Mouse (Mus musculus) 416B (cell line): ENCODE data around the gene Ncdn.

ENCODE experiments used
- DNase-seq: peaks from one replicate; pipeline ENCODE4 v3.0.0; 2011; ENCODE audit warnings: low read depth

The Ncdn gene

DNA sequence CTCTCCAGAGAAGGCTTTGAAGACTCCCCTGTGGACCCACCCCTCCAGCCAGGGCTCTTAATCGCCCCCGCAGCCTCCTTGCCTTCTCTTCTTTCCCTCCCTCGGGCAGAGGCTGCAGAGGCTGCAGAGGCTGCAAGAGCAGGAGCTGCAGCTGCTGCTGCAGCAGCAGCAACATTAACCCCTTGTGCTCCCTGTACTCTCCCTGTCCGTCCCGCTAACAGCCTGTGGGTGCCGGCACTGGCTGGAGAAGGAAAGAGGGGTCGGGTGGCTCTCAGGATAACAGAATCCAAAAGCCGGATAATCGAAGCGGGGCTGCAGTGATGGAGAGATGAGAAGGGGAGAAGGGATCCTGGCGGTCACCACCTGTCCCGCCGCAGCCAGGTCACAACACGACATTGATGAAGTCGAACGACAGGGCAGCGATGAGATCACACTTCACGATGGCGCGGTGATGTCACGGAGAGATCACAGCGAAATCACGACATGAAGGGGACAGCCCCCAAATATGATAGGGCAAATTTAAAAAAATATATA is 563 bp downstream of the Ncdn start:
- DNase-seq = no peak

DNA sequence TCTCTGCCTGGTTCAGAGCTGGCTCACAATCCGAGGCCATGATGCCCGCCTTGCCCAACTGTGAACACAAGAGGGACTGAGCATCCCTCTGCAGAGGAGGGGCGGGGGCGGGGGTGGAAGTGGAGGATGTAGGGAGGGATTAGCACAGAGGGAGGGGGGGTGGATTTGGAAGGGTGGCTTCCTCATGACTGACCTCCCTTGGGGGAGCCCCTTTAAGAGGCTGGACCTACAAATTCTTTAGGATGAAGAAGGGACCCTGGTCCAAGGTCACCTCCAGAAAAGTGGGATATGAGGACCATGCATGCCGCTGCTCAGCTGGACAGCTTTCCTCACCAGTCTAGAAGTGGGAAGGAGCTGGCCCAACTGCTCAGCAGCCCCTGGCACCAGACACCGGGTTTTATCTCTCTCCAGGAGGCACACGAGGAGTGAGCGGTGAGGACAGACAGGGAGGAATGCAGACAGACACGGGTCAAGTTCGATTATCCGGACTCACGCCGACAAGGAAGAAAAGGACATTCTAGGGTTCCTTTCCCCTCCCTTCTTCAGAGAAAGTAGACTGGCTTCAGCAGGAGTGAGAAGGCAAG is 1.1 kb downstream of the Ncdn start:
- DNase-seq = peak; percentile 45

DNA sequence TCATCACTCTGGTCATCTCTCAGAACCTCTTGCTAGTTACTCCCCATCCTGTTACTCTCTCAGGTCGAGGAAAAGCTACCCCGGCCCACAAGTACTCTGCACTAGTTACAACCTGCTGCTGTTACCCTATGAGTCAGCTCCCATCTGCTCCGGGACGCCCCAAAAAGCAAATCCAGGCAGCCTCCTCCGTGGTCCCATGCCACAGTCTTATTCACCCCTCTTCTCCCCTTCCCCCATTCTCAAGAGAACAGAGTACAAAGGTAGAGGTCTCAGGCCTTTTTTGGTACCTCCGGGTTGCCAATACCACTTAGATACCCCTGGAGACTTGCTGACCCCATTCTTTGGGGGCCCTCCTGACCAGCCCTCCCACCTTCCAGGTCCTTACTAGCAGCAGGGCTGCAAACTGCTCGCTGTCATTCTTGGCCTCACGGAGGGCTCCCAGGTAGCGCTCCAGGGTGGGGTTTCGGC is 1.6 kb downstream of the Ncdn start:
- DNase-seq = no peak

DNA sequence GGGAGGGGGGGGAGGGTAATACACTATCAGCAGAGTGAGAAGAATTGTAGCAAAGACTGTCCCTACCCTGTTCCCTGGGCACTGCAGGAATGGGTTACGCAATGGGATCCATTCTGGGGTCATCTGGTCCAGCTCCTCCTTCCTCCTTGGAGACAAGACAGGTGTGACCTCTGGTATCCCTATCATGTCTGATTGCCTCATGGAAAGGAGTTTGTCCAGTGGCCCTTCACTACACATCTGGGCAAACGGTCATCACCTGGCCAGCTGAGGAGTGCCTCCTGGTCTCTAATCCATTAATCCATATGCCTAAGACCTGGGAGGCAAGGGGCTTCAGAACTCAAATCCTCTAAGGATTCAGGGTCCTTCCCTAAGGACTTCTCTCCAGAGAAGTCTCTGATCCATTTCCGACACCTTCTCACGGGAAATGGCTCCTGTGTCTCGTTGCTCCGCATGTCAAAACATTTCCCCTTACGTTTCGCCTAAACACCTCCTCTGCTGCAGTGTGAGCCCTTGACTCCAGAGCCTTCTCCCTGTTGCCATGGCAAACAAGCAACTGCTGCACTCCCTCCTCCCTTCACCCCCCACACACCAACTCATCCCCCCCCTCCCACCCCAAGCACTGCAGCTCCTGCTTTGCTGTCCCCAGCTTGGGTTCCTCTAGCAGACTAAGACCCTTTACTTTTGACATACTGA is 2.2 kb downstream of the Ncdn start:
- no peak for DNase-seq

DNA sequence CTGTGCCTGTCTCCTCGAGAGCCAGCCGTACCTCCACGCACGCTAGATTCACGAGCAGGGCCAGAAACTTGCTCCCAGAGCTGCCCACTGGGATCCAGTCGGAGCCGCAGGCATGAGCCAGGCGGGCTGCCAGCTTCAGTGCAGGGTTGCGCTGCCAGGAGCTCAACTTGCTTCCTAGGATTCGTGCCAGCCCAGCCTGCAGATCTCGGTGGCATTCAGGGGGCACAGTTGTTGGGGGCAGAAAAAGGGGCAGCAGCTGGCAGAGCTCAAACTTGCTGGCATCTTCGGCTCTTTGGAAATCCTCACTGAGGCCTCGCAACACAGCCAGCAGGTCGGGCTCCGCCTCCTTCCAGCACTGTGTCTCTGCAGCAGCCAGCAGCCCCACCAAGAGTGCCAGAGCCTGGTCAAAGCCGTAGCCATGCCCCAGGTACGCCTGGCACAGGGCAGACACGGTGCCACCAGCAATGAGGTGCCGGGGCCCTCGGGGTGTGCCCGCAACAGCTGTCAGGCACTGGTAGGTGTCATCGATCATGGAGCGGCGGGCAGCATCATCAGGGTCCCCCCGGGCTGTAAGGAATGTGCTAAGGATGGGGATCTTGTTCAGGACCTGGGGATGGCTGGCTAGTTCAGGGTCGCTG is 3.1 kb downstream of the Ncdn start:
- no peak for DNase-seq

DNA sequence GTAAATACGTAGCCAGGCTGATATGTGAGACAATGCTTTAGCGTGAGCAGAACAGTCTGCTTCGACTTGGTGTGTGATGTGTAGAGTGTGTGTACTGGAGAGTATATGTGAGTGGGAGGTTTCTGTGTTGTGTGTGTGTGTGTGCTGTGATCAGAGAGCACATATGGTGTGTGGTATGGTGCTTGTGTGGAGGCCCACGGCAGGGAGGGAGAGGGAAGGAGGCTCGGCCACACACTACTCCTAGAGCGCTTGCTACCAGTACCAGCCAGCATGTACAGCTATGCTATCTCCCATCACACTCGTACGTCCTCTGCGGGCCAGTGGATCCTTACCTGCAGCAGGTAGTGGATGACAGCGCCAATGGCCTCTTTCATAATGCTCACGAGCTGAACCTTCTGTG is 3.7 kb downstream of the Ncdn start:
- no peak for DNase-seq

DNA sequence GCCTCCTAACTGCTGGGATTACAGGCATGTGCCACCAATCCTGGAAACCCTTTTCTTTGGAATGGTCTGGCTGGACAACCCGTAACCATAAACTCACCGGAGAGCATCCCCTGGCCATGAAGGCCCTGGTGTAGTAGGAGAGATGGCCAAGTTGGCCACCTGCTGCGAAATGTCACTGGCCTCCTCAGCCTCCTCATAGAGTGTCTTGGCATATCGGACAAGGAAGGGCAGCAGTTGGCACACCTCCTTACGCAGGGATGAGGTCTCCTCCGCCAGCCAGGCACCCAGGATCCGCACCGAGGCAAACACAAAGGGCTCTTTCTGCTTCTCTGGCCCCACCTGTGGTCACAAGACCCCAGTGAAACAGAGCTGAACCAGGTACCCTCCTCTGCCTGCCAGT is 4.9 kb downstream of the Ncdn start:
- DNase-seq = no peak

DNA sequence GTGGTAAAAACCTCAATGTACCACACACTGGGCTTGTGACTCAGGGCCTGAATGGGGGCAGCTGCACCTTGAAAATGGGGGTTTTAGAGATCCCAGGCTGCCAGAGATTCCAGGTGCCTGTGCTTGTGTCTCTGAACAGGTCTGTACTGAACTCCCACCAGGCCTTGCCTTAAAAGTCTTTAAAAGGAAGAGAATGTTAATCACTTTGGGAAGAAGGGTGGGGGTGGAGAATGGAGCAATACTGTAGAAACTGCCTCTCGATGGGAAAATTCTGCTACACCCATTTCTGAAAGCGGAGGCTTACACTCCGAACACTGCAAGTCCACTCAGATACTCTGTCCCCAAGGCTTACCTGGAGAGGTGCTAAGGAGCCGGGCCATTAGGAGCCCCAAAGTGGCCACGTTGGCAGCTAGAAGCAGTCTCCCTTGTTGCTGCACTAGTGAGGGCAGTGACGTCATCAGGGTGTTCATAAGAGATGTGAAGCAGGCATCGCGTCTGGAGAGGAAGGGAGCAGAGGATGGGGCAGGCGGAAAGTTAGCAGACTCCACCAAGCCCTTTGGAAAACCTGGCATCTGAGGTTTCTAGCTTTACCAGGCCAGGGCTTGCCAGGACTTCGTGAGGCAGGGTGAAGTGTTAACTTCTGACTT is 6.9 kb downstream of the Ncdn start:
- DNase-seq = no peak

DNA sequence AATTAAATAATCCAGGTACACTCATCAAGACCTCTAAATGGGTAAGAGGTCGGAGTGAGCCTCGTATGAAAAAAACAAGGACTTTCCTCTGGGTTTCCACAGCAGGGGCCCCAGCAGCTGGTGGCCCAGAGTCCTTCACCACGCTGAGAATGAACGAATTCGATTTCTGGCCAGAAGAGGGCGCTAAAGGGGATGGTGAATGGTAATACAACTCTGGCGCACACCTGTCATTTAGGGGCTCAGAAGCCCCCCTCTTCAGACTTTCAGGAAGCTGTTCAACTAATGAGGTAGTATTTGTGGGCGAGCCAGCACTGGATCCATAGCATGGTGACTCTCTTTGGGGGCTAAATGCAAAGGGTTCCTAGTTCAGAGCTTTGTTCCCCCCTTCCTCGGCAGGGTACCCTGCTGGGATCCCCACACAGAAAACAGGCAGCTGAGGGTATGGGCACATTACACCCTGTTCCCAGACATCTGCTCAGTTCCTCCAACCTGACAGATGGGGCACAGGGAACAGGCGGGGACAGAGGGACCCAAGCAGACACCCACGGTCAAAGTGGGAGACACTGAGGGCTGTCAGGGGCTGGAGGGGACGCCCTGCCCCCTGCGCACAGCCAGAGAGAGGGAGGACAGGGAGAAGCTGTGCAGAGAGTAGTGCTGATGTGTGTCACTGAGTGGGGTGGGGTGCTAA is 7.6 kb downstream of the Ncdn start:
- DNase-seq = peak; percentile 37

DNA sequence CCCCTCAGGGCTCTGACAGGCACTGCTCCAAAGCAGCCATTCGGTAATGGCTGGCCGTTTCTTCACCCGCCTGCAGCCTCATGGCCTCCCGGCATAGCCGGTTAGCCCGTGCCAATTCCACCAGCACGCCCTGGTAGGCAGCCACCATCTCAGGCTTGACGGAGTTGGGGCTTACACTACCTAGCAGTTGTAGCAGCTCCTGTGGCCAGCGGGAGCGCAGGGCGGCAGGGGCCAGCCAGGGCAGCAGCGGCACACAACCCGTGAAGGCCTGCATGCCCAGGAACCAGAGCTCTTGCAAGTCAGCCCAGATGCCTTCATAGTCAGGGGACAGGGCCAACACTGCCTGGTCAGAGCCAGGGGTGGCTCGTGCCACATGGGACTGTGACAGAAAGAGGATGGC is 8.4 kb downstream of the Ncdn start:
- no peak for DNase-seq

DNA sequence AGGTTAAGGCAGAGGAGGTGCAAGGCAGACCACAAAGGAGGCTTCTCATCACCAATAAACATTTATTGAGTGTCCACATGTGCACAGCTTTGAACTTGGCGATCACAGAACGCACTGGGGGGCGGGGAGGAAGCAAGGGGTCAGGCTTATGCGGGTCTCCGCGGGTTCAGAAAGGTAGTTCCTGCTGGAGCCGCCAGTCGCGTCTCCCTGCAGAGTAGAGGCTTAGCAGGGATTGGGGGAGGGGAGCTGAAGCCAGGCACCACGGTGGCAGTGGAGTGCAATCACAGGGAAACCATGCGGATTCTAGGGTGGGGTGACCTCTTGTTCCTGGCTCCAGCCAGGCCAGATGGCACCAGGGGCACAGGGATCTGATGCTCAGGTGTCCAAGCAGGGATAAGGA is 9.5 kb downstream of the Ncdn start:
- no peak for DNase-seq

DNA sequence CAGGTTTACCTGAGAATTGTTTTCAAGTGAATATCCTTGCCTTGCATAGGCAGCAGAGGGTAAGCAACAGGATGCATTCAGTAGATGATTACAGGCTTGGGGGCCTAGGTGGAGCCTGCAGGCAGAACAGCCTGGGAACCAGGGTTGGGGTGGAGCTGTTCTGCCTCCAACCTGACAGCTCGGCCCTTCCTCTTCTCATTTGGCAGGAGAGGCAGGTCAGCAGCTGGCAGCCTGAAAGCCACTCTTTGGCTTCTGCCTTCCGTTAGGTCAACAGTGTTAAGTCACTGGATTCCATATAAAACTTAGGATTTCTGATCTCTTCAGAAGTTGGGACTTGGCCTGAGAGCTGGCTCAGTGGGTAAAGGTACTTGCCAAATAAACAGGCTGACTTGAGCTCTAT is 10.3 kb downstream of the Ncdn start:
- DNase-seq = no peak

DNA sequence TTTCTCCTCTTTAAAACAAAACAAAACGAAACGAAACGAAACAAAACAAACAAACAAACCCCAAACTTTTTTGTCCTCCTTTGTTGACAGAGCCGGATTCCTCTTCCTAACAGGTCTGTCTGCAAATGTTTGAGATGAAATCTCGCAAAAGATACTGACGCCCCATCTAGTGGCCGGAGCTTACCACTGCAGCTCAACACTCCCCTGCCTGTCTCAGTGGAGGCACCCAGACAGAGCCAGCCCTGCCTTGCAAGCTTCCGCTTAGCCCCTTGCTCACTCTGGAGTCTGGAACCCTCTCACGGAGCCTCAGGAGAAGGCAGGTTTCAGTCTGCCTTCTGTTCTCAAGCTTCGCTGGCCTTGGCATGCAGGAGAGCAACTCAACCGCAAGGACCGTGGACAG is 11.8 kb downstream of the Ncdn start:
- peak; percentile 78 for DNase-seq

DNA sequence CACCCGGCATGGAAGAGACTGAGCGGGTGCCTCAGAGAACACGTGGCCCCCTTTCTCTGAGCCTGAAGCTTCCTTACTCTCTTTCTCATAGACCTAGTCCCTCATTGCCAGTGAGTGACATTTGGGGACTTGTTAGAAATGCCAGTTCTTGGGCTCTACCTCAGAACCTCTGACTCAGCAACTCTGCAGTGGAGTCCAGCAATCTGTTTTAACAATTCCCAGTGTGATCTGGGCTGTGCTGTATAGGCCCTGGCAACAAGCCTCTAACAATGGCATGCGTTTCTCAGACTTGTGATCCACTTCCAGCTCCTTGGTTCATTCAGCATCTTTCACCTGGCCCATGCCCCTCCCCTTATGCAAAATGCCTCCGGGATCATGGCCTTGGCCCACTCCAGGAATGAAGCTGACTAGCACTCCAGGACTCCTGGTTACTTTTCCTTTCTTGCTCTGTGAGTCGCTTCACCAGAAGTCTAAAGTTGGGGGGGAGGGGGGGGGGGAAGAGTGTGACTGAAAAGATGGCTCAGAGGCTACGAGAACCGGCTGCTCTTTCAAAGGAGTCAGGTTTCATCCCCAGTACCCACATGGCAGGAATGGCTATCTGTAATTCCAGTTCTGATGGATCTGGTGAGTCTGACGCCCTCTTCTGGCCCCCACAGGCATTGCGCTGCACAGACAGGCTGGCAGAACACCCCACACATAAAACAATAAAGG is 13.1 kb downstream of the Ncdn start:
- peak; percentile 66 for DNase-seq

DNA sequence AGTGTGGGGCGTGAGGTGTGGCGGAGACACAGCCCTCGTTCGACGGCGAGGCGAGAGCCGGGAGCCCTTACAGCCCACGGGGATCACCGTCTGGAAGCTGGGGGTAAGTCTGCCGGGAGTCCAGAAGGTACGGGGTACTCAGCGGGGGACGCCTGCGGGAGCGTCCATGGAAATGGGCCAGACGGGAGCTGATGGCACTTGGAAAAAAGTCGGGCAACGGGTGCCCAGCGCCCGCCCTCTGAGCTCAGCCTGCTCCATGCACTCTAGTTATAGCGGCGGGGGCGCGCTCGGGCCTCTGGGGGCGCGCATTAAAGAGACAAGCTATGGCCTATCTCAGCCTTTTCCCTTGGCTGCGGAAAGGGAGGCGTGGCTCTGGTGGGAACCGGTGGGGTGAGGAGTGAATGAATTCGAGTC is 17.2 kb downstream of the Ncdn start, which contains the start of gene Tfap2e:
Gene Tfap2e (minus strand): TSS at position 240 of the 414 bp plus-strand sequence.
- no peak for DNase-seq

DNA sequence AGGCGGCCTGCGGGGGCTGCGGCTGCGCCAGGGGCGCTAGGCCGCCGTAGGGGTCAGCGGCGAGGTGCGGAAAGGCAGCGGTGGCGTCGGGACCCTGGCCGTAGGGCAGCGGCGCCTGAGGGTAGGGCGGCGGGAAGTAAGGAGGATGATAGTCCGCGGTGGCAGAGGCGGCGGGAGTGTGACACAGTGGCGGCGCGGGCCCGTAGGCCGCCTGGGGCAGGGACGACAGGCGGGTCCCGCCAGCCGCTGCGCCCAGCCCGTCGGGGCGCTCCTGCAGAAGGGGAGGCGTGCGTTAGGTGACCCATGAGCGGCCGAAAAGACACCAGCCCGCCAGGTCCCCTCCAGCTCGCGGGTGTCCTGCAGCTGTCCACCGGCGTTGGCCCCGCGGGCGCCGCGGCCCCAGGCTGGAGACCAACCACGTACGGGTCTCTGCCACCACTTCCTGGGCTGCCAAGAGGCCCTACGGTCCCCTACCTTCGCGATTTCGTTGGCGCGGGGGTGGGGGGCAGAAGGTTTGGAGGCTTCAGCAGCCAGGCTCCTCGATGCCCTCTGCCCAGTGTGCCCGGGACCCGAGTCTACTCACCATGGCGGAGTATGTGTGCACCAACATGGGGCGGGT is 17.7 kb downstream of the Ncdn start:
- DNase-seq = no peak

DNA sequence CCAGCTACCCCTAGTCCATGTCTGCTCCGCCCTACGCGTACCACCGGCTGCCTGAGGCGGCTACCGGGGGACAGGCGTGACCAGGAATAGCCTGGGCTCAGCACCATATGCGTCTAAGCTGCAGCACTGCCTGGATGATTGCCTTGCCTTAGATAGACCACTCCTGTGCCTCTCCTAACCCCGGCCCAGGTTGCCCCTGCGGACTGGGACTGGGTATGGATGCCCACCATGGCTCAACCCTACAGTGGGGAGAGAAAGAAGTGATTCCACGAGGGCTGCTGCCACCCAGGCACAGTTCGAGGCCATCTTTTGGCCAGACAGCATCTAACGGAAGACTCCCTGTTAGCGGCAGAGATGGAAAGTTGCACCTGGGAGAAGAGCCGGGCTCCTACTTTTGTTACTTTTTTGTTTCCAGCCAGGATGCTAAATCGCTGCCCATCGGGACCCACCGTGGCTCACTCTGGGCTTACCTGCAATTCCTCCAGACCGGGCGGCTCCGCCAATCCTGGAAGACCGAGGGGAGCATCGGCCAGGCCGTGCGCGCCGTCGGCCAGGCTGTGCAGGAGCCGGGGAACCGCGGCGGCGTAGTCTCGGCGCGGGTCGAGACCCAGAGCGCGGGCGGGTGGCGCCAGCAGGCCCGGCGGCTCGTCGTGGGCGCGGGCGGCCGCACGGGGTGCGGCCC is 18.4 kb downstream of the Ncdn start:
- no peak for DNase-seq

DNA sequence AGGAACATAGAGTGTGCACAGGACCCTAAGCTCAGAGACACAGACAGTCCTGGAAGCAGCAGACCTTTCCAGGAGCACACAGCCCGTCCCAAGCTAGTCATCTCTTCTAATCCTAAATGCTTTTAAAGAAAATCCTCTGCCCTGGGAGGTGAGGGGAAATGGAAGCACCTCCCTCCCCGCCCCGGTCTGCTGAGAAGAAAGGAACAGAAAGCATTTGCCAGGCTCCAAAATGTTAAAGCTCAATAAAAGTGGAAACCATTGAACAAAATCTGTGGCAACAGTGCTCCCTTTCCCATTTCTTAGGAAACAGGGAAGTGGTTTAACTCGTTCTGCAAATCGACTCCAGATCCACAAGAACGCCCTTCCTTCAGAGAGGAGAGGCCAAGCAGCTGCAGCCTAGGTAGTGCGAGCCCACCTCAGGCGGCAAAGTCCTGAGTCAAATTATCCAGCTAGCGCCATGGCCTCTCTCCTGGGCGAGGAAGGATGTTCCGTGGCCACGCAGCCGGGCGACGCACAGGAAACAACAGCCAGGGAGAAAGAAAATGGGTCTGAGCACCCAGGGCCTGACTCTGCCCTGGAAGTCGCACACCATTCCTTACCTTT is 19.1 kb downstream of the Ncdn start:
- no peak for DNase-seq

DNA sequence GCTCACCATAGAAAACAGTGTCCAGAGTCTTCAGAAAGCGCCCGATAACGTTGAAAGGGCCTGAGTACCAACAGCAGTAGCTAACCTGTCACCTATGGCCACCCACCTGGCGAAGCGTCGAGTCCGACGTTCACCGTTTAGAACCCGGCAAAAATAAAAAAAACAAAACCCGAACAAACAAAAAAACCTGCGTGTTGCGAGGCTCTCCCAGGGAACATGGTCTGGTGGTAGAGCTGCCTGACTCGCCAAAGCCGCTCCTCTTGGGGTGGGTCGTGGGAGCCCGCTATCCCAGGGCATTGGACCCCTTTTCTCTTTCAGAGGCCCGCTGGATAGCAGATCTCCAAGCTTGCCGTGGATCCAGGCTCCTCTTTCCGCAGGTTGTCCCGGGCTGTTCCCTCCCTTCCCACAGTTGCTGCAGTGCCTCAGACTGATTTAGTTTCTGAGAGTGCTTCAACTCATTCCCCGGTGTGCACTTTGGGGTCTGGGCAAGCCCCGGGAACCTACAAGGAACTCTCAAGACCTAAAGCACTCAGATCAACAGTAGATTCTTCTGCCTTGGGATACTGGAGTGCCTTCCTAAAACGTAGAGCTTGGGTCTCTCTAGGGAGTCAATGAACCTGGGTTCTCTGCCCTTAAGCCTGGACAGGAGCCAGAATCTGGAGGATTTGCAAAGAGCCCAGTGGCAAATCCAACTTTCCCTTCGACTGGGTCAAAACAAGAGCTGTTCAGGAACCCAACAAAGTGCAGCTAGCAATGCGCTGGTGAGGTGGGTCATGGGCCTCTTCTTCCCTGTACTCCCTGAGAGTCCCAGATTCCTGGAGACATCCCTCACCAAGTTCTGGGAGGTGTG is 20.5 kb downstream of the Ncdn start:
- DNase-seq = no peak
